Mouse (Mus musculus): ENCODE measurements around the gene Zbtb5. TPM values are rescaled to one million over a fixed set of nuclear protein-coding genes. Genes with fewer than 3 reads are reported as not detected.
"Not testable (repeated sequence)": the region's sequence is repeated elsewhere in the genome, so short reads cannot be mapped to it uniquely, and the experiment has no call there.

Gene Zbtb5
- total RNA-seq, 2 experiments from 2014 or later = 7.7 to 9.4 TPM

GRCm38 (mm10) chr4:44976026-44976615 lies 36.1 kb downstream of the Zbtb5 start:
- ATAC-seq (replicated peaks; ENCODE audit: low FRiP score, poor library complexity, severe bottlenecking) = no peak

GRCm38 (mm10) chr4:44974331-44974730 lies 37.9 kb downstream of the Zbtb5 start:
- no peak for ATAC-seq (replicated peaks; ENCODE audit: low FRiP score, poor library complexity, severe bottlenecking)

GRCm38 (mm10) chr4:44973871-44974270 lies 38.3 kb downstream of the Zbtb5 start:
- 0 out of 2 replicates have a peak, but pooled peaks have one; percentile 18 for ATAC-seq (replicated peaks; ENCODE audit: low FRiP score, poor library complexity, severe bottlenecking)

DNA sequence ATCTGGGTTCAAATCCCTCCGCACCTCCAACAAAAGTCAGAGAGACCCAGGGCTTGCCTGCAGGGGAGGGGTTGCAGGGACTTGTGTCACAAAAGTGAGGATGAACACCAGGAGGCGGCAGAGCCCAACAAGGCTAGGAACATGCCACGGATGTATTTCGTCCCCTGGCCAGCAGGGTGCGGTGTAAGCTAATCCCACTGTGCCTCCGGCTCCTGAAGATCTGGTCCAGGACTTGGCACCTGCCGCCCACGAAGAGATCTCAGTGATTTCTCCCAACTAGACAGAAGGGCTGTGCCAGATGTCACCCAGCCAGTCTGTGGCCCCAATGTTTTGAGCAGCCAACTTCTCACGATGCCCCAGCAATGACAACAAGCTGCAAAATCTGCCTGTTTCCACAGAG lies 38.8 kb downstream of the Zbtb5 start:
- ATAC-seq (replicated peaks; ENCODE audit: low FRiP score, poor library complexity, severe bottlenecking) = peak; percentile 91

DNA sequence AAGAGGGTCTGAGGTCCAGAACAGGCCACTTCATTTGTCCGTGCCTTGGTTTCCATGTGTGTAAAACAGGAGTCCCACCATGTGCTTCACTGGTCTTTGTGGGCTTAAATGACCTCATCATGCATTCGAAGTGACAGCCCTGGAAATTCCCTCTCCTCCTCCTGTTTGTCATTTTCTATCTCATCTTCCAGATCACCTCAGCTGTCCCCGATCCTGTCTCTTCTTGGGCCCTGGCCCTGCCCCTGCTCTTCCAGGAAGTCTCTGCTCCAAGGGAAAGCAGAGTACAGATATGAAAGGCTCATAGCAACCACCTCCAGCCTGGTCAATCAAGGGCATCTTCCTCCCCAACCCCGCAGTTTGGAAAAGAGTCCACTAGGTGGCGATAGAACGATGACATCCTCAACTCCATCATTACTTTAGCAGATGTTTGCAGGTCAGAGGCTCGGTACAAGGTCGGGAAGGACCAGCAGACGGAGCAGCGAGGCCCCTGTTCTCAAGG lies 41.6 kb downstream of the Zbtb5 start:
- ATAC-seq (replicated peaks; ENCODE audit: low FRiP score, poor library complexity, severe bottlenecking) = peak; percentile 53

DNA sequence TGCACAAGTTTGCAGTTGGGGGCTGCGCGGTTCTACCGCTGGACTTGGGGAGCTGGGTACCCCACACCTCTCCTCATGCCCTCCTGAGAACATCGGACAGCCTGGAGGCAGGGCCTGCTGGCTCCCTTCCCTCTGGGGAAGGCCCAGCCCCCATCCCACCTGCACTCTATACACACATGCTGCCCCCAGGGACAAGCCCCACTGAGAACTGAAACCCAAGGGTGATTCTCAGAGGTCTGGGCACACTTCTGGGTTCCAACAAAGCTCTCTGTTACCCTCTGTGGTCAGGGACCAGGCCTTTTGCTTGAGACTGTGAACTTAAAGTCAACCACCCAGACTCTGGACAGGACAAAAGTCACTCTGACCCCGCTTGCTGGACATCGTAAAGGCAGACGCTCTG lies 42.2 kb downstream of the Zbtb5 start:
- ATAC-seq (replicated peaks; ENCODE audit: low FRiP score, poor library complexity, severe bottlenecking) = no peak

GRCm38 (mm10) chr4:44967402-44967801 lies 44.8 kb downstream of the Zbtb5 start:
- ATAC-seq (replicated peaks; ENCODE audit: low FRiP score, poor library complexity, severe bottlenecking) = no peak

DNA sequence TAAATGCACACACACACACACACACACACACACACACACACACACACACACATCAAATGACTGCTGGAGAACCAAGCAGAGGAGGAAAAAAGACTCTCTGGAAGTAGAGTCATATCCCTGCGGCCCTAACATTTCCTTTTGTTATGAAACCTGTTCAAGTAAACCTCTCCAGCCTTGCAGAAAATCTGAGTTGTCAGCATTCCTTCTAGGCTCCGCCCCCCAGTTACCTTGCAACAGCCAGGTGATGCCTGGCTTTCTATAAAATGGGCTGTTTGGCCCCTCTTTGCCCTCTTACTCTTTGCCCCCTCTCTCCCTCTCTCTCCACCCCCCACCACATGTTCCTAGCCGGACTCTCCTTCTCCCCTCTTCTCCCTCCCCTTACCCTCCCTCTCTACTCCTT lies 46.5 kb downstream of the Zbtb5 start:
- no peak for ATAC-seq (replicated peaks; ENCODE audit: low FRiP score, poor library complexity, severe bottlenecking)

GRCm38 (mm10) chr4:44965175-44965574 lies 47.0 kb downstream of the Zbtb5 start:
- no peak for ATAC-seq (replicated peaks; ENCODE audit: low FRiP score, poor library complexity, severe bottlenecking)

- ATAC-seq (replicated peaks; ENCODE audit: low FRiP score, poor library complexity, severe bottlenecking) = no peak
Observed at GRCm38 (mm10) chr4:44963156-44963555, 49.1 kb downstream of the Zbtb5 start.

DNA sequence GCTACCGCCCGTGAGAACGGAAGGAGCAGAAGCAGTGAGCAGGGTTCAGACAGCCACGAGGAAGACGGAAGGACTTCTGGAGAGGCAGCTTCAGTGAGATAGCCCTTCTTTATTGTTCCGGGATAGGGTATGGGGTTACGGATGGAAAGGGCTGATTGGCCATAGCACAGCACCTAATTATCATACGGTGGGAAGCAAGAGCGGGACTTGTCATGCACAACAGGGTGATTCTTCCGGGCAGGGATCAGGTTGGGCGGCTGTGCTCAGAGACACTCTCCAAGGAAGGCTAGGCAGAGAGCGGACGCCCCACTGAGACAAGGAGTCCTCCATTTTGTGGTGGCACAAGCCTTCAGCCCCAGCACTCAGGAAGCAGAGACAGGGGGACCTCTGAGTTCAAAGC lies 53.0 kb downstream of the Zbtb5 start:
- no peak for ATAC-seq (replicated peaks; ENCODE audit: low FRiP score, poor library complexity, severe bottlenecking)

- ATAC-seq (replicated peaks; ENCODE audit: low FRiP score, poor library complexity, severe bottlenecking) = no peak
Observed at GRCm38 (mm10) chr4:44958776-44959175, 53.4 kb downstream of the Zbtb5 start.

- ATAC-seq (replicated peaks; ENCODE audit: low FRiP score, poor library complexity, severe bottlenecking) = no peak
Observed at GRCm38 (mm10) chr4:44953041-44953440, 59.2 kb downstream of the Zbtb5 start.

- ATAC-seq (replicated peaks; ENCODE audit: low FRiP score, poor library complexity, severe bottlenecking) = no peak
Observed at GRCm38 (mm10) chr4:44948314-44948713, 63.9 kb downstream of the Zbtb5 start.

- ATAC-seq (replicated peaks; ENCODE audit: low FRiP score, poor library complexity, severe bottlenecking) = no peak
Observed at GRCm38 (mm10) chr4:44947464-44947863, 64.7 kb downstream of the Zbtb5 start.

DNA sequence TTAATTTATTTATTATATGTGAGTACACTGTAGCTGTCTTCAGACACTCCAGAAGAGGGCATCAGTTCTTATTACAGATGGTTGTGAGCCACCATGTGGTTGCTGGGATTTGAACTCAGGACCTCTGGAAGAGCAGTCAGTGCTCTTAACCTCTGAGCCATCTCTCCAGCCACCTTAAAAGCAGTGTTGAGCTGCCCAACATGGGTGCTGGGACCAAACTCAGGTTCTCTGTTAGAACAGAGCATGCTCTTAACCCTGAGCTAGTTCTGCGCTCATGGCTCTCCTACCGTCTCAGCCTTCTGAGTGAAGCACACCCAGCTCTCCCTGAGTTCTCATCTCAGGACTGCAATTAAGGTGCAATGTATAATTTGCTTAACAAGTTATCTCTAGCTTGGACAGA lies 66.1 kb downstream of the Zbtb5 start:
- ATAC-seq (replicated peaks; ENCODE audit: low FRiP score, poor library complexity, severe bottlenecking) = not testable (repeated sequence)

GRCm38 (mm10) chr4:44944426-44945075 lies 67.7 kb downstream of the Zbtb5 start:
- ATAC-seq (replicated peaks; ENCODE audit: low FRiP score, poor library complexity, severe bottlenecking) = no peak

GRCm38 (mm10) chr4:44943480-44943879 lies 68.7 kb downstream of the Zbtb5 start:
- no peak for ATAC-seq (replicated peaks; ENCODE audit: low FRiP score, poor library complexity, severe bottlenecking)

DNA sequence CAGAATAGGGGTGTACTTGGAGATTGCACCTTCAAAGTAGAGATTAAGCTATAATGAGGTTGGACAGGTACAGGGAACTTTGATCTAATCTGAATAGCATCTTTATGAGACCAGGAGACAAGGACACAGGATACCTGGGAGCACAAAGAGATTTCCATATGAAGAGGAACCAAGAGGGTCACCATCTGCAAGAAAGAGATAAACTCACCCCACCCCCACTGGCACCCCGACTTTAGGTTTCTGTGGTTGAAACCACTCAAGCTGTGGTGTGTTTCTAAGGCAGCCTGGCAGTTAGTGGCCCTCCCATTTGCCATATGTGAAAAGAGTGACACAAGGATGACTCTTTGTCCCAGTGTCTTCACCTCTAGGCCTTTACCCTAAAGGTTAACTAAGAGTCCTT lies 70.0 kb downstream of the Zbtb5 start:
- ATAC-seq (replicated peaks; ENCODE audit: low FRiP score, poor library complexity, severe bottlenecking) = no peak

All from erythroblast, adult 5-6 weeks (primary cell).